Mouse (Mus musculus) forebrain, embryonic 14.5 days (tissue): ENCODE measurements at regions not wholly inside any gene's neighbourhood (a gene's known extent, or its start where the extent isn't known, plus 50 kb on each side); places are given as distances from the start of the nearest gene placed in this dataset.
"Not testable (repeated sequence)": the region's sequence is repeated elsewhere in the genome, so short reads cannot be mapped to it uniquely, and the experiment has no call there.

Source experiments
- ATAC-seq: fragments of 200-750 bp; cut with Nextera tagmentation; 2 replicates; pipeline ENCODE4 v1.8.0; 2017; ENCODE audit warnings: mild to moderate bottlenecking, moderate library complexity
- DNase-seq: peaks from one replicate; pipeline ENCODE4 v3.0.0-alpha.2; 2015; ENCODE audit warnings: low spot score
- H3K27ac ChIP-seq: fragments of 300-500 bp; sonication (generic); 2 replicates; pipeline ENCODE4 v1.5.1; 2014; ENCODE audit warnings: low read depth, mild to moderate bottlenecking, control low read depth, low read length, moderate library complexity
- H3K27me3 ChIP-seq: fragments of 300-500 bp; sonication (generic); replicated peaks from 2 replicates; pipeline ENCODE4 v1.6.1; 2014; ENCODE audit warnings: low read length, control low read depth, mixed read lengths; ENCODE audit not compliant: control insufficient read depth, insufficient read depth
- H3K36me3 ChIP-seq: fragments of 300-500 bp; sonication (generic); 2 replicates; pipeline ENCODE4 v1.6.1; 2014; ENCODE audit warnings: low read length, control low read depth; ENCODE audit not compliant: control insufficient read depth, insufficient read depth
- H3K4me1 ChIP-seq: fragments of 300-500 bp; sonication (generic); 2 replicates; pipeline ENCODE4 v1.6.1; 2014; ENCODE audit warnings: antibody characterized with exemption, low read length, control low read depth; ENCODE audit not compliant: control insufficient read depth, insufficient read depth
- H3K4me2 ChIP-seq: fragments of 300-500 bp; sonication (generic); 2 replicates; pipeline ENCODE4 v1.6.1; 2014; ENCODE audit warnings: mild to moderate bottlenecking, control low read depth, low read length
- H3K4me3 ChIP-seq: fragments of 300-500 bp; sonication (generic); 2 replicates; pipeline ENCODE4 v1.5.1; 2014; ENCODE audit warnings: low read depth, low read length, control low read depth
- H3K9ac ChIP-seq: fragments of 300-500 bp; sonication (generic); 2 replicates; pipeline ENCODE4 v1.6.1; 2014; ENCODE audit warnings: mild to moderate bottlenecking, low read length, control low read depth, moderate library complexity
- H3K9me3 ChIP-seq: fragments of 300-500 bp; sonication (generic); replicated peaks from 2 replicates; pipeline ENCODE4 v1.6.1; 2016; ENCODE audit warnings: low read length, control low read depth, mixed read lengths; ENCODE audit not compliant: control insufficient read depth
- WGBS: fragments of 180-500 bp; shearing (Covaris S2); extraction: QIAGEN DNeasy Blood & Tissue Kit; methylation state at CpG from one replicate; pipeline ENCODE4 v1.1.7; 2014; 5-methylcytosine and 5-hydroxymethylcytosine counted together

DNA sequence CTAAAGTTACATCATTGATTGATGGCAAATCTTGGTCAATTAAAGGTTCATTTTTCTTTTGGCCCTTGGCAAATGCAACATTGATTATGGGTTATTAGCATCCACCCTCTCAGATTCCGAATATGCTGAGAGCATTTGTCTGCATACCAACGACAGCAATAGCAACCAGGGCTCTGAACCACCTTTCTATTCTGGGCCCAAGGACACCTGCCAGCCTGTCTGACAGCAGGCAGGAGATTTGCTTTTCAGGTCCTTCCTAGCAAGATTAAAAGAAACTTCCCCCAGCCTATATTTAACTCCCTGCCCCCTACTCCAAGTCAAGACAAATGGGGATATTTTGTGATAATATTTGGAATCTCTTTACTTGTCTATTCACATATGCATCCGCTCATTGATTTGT lies 358.8 kb downstream of the Fut8 start:
- 72% methylated on average over 3 of the region's 3 CpGs for WGBS
- no peak for DNase-seq
- Histone ChIP-seq H3K9ac (no peak overlapping the region), H3K36me3 (no peaks in the 10 kb centered on the region), H3K4me2 (no peak overlapping the region), H3K4me3 (no peak overlapping the region), H3K27ac (no peak overlapping the region), H3K27me3 (no peaks in the 10 kb centered on the region), H3K9me3 (no peaks in the 10 kb centered on the region), H3K4me1 (peaks cover 10% of the 10 kb centered on the region)
- ATAC-seq: no peak

DNA sequence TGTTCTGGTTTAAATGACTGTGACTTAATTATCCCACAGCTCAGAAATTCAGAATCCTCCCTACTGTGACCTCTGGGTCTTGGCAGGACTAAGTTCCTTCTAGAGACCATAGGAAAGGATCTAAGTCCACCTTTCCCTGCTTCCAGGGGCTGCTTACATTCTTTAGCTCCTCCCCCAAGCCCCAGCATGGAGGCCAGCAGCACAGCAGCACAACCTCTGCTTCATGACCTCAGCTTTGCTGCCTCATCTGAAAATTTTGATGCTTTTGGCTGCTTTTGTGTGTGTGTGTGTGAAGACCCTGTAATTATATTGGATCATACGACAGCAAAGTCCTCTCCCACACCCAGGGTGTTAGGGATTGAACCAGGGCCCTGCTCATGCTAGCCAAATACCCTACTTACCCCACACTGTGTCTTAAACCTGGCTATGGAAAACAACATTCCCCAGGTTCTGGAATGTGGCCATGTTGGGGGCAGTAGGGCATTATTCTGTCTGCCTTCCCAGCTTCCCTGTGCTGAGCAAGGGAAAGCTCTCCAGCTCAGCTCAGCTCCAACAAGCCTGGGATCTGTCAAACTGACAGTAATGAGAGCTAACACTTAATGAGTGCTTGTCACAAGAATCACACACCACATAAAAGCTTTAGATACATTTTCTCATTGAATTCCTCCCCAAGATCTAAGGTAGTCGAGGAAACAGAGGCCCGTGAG lies 359.9 kb downstream of the Fut8 start:
- H3K4me2 ChIP-seq: no peak overlapping the region
- 17% methylated on average over 3 of the region's 3 CpGs for WGBS
- H3K27ac ChIP-seq: no peak overlapping the region
- no peak overlapping the region for H3K4me3 ChIP-seq
- peaks cover 10% of the 10 kb centered on the region for H3K4me1 ChIP-seq
- H3K9ac ChIP-seq: no peak overlapping the region
- H3K36me3 ChIP-seq: no peaks in the 10 kb centered on the region
- DNase-seq: peak; percentile 62
- H3K27me3 ChIP-seq: no peaks in the 10 kb centered on the region
- H3K9me3 ChIP-seq: no peaks in the 10 kb centered on the region
- ATAC-seq: peak; percentile 56; the same call in 1 of the 2 replicates

DNA sequence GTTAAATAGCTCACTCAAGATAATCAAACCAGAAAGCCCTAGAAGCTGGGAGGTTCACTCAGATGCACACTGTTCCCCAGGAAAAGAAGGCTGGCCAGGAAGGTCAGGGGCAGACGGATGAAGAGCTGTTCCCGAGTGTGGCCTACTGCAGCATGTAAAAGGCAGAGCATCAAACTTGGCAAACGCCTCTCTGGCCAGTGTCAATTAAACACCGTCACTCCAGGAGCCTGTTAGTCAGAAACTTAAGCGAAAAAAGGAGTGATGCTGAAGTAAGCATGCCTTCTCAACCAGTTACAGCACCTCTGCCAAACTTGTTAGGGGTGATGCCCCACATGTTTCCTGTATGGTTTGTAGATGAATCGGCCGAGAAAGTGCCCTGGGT lies 360.4 kb downstream of the Fut8 start:
- ATAC-seq (peak; percentile 38; the same call in 1 of the 2 replicates), DNase-seq (peak; percentile 24)
- H3K27ac ChIP-seq: no peak overlapping the region
- 46% methylated on average over 7 of the region's 7 CpGs for WGBS
- no peak overlapping the region for H3K9ac ChIP-seq
- no peak overlapping the region for H3K4me2 ChIP-seq
- peaks cover 10% of the 10 kb centered on the region for H3K4me1 ChIP-seq
- H3K27me3 ChIP-seq: no peaks in the 10 kb centered on the region
- H3K9me3 ChIP-seq: no peaks in the 10 kb centered on the region
- H3K4me3 ChIP-seq: no peak overlapping the region
- no peaks in the 10 kb centered on the region for H3K36me3 ChIP-seq

DNA sequence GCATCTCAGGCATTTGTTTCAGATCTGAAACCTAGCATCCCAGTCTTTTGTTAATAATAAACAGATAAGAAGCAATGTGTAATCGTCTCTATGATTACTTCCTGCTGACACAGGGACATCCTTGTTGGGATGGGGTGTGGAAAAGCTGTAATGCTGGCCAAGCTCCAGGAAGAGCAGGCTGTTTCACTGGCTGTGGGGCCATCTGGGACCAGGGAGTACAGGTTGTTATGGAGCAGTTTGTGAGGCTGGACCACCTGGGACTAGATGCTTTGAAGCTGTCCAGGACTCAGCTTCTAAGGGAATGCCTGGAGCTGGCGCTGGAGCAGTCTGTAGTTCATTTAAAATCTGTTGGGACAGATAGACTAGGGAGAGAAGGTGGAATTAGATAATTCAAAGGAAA lies 361.5 kb downstream of the Fut8 start:
- Histone ChIP-seq H3K9me3 (no peaks in the 10 kb centered on the region), H3K27me3 (no peaks in the 10 kb centered on the region), H3K36me3 (no peaks in the 10 kb centered on the region), H3K4me3 (no peak overlapping the region), H3K27ac (no peak overlapping the region), H3K4me1 (peaks cover 10% of the 10 kb centered on the region), H3K4me2 (no peak overlapping the region), H3K9ac (no peak overlapping the region)
- DNase-seq: peak; percentile 59
- WGBS: 61% methylated on average over 2 of the region's 2 CpGs
- peak; percentile 70; the same call in 1 of the 2 replicates for ATAC-seq

DNA sequence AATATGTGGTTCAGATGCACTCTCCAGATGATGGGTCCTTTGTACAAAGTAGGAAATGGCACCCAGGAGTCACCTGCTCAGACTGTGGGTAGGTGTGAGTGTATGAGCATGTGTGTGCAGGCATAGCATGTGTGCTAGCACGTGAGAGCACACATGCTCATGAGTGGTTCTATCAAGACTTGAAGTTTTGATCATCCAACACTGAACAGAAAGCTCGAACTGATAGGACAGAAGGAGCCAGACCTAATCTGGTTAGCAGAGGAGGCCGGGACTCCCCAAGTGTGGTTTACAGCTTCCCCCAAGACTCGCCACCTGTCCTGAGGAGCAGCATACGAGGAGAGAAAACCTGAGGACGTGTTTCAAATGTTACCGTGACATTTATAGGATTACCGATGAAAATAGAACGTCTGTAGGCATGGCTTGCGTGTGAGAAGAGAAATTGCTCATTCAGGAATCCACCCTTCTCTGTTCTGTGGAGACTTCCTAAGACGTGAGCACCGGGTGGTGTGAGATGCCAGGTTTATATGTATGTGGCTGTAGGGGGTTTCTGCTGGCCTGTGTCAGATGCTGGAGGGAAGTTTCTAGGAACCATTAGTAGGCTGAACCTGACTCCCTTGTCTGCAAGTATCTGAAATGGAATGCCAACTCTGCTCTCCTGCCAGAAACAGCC lies 366.0 kb downstream of the Fut8 start:
- no peak for ATAC-seq
- Histone ChIP-seq H3K4me3 (no peak overlapping the region), H3K9me3 (no peaks in the 10 kb centered on the region), H3K9ac (no peak overlapping the region), H3K27me3 (no peaks in the 10 kb centered on the region), H3K36me3 (no peaks in the 10 kb centered on the region), H3K4me1 (0 out of 2 replicates have a peak, but pooled peaks cover 4% of the 10 kb centered on the region), H3K4me2 (no peak overlapping the region), H3K27ac (no peak overlapping the region)
- DNase-seq: no peak
- WGBS: 86% methylated on average over 12 of the region's 12 CpGs

DNA sequence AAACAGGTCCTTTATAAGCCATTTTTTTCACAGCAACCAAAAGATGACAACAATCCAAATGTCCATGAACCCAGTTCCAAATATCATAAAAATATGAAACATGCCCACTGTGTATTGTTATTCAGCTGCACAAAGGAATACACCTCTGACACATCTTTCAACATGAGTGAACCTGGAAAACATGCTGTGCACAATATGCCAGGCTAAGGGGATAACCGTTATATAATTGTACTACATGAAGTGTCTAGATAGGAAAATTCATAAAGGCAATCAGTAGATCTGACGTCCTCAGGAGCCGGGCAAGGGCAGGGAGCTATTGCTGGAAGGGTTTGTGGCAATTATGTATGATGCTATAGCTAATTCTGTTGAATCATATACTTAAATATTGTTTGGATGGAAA lies 379.6 kb downstream of the Fut8 start:
- no peak for DNase-seq
- 90% methylated on average over 3 of the region's 3 CpGs for WGBS
- ATAC-seq: no peak
- Histone ChIP-seq H3K4me2 (no peak overlapping the region), H3K27me3 (no peaks in the 10 kb centered on the region), H3K9me3 (no peaks in the 10 kb centered on the region), H3K9ac (no peak overlapping the region), H3K36me3 (no peaks in the 10 kb centered on the region), H3K27ac (no peak overlapping the region), H3K4me1 (no peaks in the 10 kb centered on the region), H3K4me3 (no peak overlapping the region)

DNA sequence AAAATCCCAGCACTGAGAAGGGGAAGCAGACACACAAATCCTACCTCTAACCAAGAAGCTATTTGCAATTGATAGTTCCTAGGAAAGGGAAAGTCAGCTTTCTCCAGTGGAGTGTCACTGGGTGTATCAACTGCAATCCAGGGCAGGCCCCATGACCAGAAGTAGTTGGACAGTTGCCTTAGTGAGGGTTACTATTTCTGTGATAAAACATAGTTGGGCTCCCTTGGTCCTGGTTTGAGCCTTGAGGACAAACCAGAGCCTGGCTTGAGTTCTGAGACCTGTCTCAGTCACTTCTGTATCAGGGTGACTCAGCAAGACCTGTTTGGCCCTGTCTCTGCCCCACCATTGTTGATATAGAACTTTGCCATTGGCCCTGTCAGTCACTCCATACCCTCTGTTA lies 384.3 kb downstream of the Fut8 start:
- Histone ChIP-seq H3K4me3 (no peak overlapping the region), H3K4me1 (no peaks in the 10 kb centered on the region), H3K9me3 (no peaks in the 10 kb centered on the region), H3K27ac (no peak overlapping the region), H3K36me3 (no peaks in the 10 kb centered on the region), H3K9ac (no peak overlapping the region), H3K4me2 (no peak overlapping the region), H3K27me3 (no peaks in the 10 kb centered on the region)
- DNase-seq (no peak), ATAC-seq (no peak)

DNA sequence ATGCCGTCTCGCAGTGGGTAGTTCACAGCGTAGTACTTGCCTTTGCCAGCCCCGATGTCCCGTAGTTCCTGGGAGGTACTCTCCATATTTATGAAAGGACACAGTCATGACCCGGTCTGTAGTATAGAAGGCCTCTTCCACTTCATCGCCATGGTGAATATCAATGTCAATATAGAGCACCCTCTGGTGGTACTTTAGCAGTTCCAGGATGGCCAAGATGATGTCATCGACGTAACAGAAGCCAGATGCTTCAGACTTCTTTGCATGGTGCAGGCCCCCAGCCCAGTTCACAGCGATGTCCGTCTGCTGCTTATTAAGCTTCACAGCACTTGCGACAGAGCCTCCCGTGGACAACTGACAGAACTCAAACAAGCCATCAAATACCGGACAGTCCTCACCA lies 386.4 kb downstream of the Fut8 start:
- 91% methylated on average over 14 of the region's 14 CpGs for whole genome bisulfite sequencing
- H3K27ac ChIP-seq, H3K36me3 ChIP-seq, H3K4me3 ChIP-seq, H3K9ac ChIP-seq, H3K4me1 ChIP-seq, DNase-seq, H3K9me3 ChIP-seq, H3K4me2 ChIP-seq, ATAC-seq, H3K27me3 ChIP-seq: not testable (repeated sequence)

DNA sequence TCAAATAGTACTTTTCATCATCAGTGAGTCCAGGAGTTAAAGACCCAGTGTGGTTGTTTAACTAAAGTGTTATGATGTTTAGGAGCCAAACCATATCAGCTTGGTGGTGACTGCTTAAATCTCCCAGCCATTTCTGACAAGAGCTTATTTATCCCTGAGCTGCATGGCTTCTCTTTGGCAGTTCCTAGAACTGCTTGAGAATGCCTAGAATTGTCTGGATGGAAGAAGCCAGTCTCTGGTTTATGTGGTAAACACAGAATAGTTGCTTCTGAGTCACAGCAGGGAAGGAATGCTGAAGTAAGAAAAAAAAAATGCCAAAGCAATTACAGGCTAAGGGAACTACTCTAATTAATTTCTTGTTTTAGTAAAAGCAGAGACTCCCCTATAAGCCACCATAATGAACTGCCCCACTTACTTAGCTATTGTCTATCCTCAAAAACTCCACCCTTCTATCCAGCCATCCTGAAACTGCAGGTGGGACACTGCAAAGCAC lies 390.5 kb downstream of the Fut8 start:
- DNase-seq: no peak
- Histone ChIP-seq H3K4me3 (no peak overlapping the region), H3K9me3 (no peaks in the 10 kb centered on the region), H3K36me3 (no peaks in the 10 kb centered on the region), H3K27ac (no peak overlapping the region), H3K9ac (no peak overlapping the region), H3K4me2 (no peak overlapping the region), H3K4me1 (no peaks in the 10 kb centered on the region), H3K27me3 (no peaks in the 10 kb centered on the region)
- no peak for ATAC-seq
